Mouse (Mus musculus): ENCODE results near the gene Ces3b. TPM values are rescaled to one million over a fixed set of nuclear protein-coding genes. Genes with fewer than 3 reads are reported as not detected.

The Ces3b gene
- polyA plus RNA-seq, 1 experiment from 2014 or later, result not detected

Other genes with a start within 250 kb of the Ces3b start
- not detected in 2 replicates for gene Ces2c, start 236.7 kb upstream of the Ces3b start, polyA plus RNA-seq (2015; fragmentation: Nextera tagmentation; extraction: Ambion mirVana)
- gene Ces2e, start 157.5 kb upstream of the Ces3b start, polyA plus RNA-seq (2015; fragmentation: Nextera tagmentation; extraction: Ambion mirVana), result 0.19 TPM in 1 of 2 replicates, not detected in the other
- 0.13 TPM in 1 of 2 replicates, not detected in the other for gene Ces2f, start 136.4 kb upstream of the Ces3b start, polyA plus RNA-seq (2015; fragmentation: Nextera tagmentation; extraction: Ambion mirVana)
- 0.12 and 0.40 TPM in 2 replicates for gene Ces2g, start 122.0 kb upstream of the Ces3b start, polyA plus RNA-seq (2015; fragmentation: Nextera tagmentation; extraction: Ambion mirVana)
- gene Ces2h, start 82.9 kb upstream of the Ces3b start, polyA plus RNA-seq (2015; fragmentation: Nextera tagmentation; extraction: Ambion mirVana), result not detected in 2 replicates
- gene Ces3a, start 35.2 kb upstream of the Ces3b start, polyA plus RNA-seq (2015; fragmentation: Nextera tagmentation; extraction: Ambion mirVana), result not detected in 2 replicates
- 0.18 TPM in 1 of 2 replicates, not detected in the other for gene Ces4a, start 48.0 kb downstream of the Ces3b start, polyA plus RNA-seq (2015; fragmentation: Nextera tagmentation; extraction: Ambion mirVana)
- gene Cbfb, start 86.9 kb downstream of the Ces3b start, polyA plus RNA-seq (2015; fragmentation: Nextera tagmentation; extraction: Ambion mirVana), result 34.0 and 38.6 TPM in 2 replicates
- gene D230025D16Rik, start 141.4 kb downstream of the Ces3b start, polyA plus RNA-seq (2015; fragmentation: Nextera tagmentation; extraction: Ambion mirVana), result 27.7 and 30.3 TPM in 2 replicates
- gene B3gnt9, start 171.4 kb downstream of the Ces3b start, polyA plus RNA-seq (2015; fragmentation: Nextera tagmentation; extraction: Ambion mirVana), result 12.3 and 12.4 TPM in 2 replicates
- 20.7 and 24.3 TPM in 2 replicates for gene Tradd, start 180.9 kb downstream of the Ces3b start, polyA plus RNA-seq (2015; fragmentation: Nextera tagmentation; extraction: Ambion mirVana)
- 1.9 and 3.0 TPM in 2 replicates for gene Fbxl8, start 180.9 kb downstream of the Ces3b start, polyA plus RNA-seq (2015; fragmentation: Nextera tagmentation; extraction: Ambion mirVana)
- 0.45 and 0.92 TPM in 2 replicates for gene Hsf4, start 186.0 kb downstream of the Ces3b start, polyA plus RNA-seq (2015; fragmentation: Nextera tagmentation; extraction: Ambion mirVana)
- 5.7 and 6.2 TPM in 2 replicates for gene Nol3, start 192.4 kb downstream of the Ces3b start, polyA plus RNA-seq (2015; fragmentation: Nextera tagmentation; extraction: Ambion mirVana)
- gene 4931428F04Rik, start 206.1 kb downstream of the Ces3b start, polyA plus RNA-seq (2015; fragmentation: Nextera tagmentation; extraction: Ambion mirVana), result 104 and 122 TPM in 2 replicates
- 10.6 and 11.3 TPM in 2 replicates for gene Exoc3l, start 212.3 kb downstream of the Ces3b start, polyA plus RNA-seq (2015; fragmentation: Nextera tagmentation; extraction: Ambion mirVana)
- 41.6 and 61.6 TPM in 2 replicates for gene E2f4, start 213.9 kb downstream of the Ces3b start, polyA plus RNA-seq (2015; fragmentation: Nextera tagmentation; extraction: Ambion mirVana)
- gene Elmo3, start 221.8 kb downstream of the Ces3b start, polyA plus RNA-seq (2015; fragmentation: Nextera tagmentation; extraction: Ambion mirVana), result 1.1 and 4.7 TPM in 2 replicates
- gene Lrrc29, start 242.5 kb downstream of the Ces3b start, polyA plus RNA-seq (2015; fragmentation: Nextera tagmentation; extraction: Ambion mirVana), result 0.55 and 1.2 TPM in 2 replicates
- 141 and 159 TPM in 2 replicates for gene Tmem208, start 242.6 kb downstream of the Ces3b start, polyA plus RNA-seq (2015; fragmentation: Nextera tagmentation; extraction: Ambion mirVana)